Mouse (Mus musculus) testis, adult 2 months (tissue): ENCODE measurements around the gene Gabrd.

Experiments used
- CTCF ChIP-seq: fragments of 200-500 bp; IDR thresholded peaks from 2 replicates; pipeline ENCODE4 v1.5.1; 2012; ENCODE audit warnings: low read depth, mild to moderate bottlenecking, inconsistent platforms, low read length, moderate library complexity; ENCODE audit not compliant: control insufficient read depth, insufficient read depth, insufficient replicate concordance
- POLR2A ChIP-seq: fragments of 200-500 bp; IDR thresholded peaks from 2 replicates; pipeline ENCODE4 v1.6.1; 2012; ENCODE audit warnings: low read depth, mild to moderate bottlenecking, inconsistent platforms, low read length, moderate library complexity; ENCODE audit not compliant: control insufficient read depth

DNA sequence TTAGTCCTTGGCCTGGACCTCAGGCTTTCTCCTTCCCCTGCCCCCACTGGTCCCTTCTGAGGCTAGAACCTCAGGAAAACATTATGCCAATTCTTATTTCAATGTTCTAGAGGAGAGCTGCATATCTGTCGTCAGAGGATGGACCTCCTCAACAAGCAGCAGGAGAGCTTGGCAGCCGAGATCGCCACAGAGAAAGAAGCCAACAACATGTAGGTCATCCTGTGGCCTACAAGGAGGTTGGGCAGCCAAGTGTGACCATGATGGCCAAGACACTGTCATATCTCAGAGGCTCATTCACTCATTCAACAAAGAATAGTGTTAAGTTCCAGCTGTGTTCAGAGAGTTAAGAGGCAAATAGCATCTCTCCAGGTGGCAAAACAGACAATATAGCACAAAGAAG is 22.2 kb upstream of the Gabrd start:
- TF ChIP-seq CTCF = no peak
- no peak for TF ChIP-seq POLR2A
